Mouse (Mus musculus): ENCODE results near the gene Ncbp2. TPM values are rescaled to one million over a fixed set of nuclear protein-coding genes. Genes with fewer than 3 reads are reported as not detected.
A peak's percentile ranks its signal among the peaks of the same experiment; 100 is the strongest.

The Ncbp2 gene
- total and polyA plus RNA-seq, 2 experiments from 2014 or later = 25.9 to 73.2 TPM

- TF ChIP-seq CTCF (IDR thresholded peaks at IDR 0.05) = peak; percentile 98
- no peaks in the 10 kb centered on the region for H3K9me3 ChIP-seq (ENCODE audit: low read length)
- peak overlapping the region; percentile 39 for H3K4me3 ChIP-seq (ENCODE audit: low read depth, low read length)
- H3K4me1 ChIP-seq (ENCODE audit: insufficient read depth, low read length) = 0 out of 2 replicates have a peak, but pooled peaks cover 9% of the 10 kb centered on the region
- WGBS = under 1% methylated on average over 50 of the region's 50 CpGs
- no peaks in the 10 kb centered on the region for H3K27me3 ChIP-seq (ENCODE audit: insufficient read depth, low read length)
- ATAC-seq (ENCODE audit: low FRiP score) = peak; percentile 96
- peak overlapping the region; percentile 80 for H3K4me2 ChIP-seq (ENCODE audit: low read depth, low read length, poor library complexity, severe bottlenecking)
- H3K27ac ChIP-seq (ENCODE audit: low read depth, low read length) = peak overlapping the region; percentile 89
- no peaks in the 10 kb centered on the region for H3K36me3 ChIP-seq (ENCODE audit: insufficient read depth, low read length)
- DNase-seq (ENCODE audit: low spot score) = peak; percentile 98
- H3K9ac ChIP-seq (replicated peaks; ENCODE audit: low read length, poor library complexity, severe bottlenecking) = peak overlapping the region; percentile 71
Observed at GRCm38 (mm10) chr16:31932840-31933697, 15.2 kb upstream of the Ncbp2 start.

DNA sequence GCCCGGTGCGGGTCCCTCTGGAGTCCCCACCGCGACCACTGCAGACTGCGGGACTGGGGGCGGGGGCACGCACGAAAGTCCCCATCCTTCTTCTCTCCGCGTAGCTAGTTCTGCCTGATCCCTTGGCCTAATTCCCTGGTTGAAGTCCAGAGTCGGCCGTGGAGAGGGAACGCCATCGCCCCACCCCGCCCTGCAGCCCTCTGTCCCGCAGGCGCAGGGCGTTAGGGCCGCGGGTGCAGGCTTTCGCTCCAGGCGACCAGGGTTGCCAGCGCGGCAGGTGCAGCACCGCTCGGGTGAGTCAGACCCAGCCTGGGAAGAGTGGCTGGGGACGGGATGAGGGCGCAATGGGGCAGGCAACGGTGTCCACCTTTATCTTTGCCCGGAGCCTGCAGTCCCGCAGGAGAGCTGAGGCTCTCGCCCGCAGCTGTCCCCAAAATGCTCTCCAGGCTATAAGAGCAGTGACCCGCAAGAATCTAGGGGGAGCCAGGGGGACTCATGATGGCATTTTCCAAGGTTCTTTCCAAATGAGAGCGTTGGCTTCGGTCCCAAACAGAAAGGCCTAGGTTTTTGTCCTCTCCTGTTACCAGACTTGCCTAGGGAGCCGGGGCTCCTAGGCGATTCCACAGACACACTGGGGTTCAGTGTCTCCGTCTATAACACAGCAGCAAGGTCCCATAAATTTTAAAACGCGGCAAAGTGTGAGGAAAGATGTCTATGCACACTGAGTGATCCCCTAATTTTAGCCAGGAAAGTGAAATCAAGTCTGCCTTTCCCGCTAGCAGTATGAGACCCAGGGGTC is 14.4 kb upstream of the Ncbp2 start, which contains the start of gene Pigz:
Pigz (plus strand) TSS at position 101 of the 799 bp plus-strand sequence.
- WGBS = 7% methylated on average over 42 of the region's 42 CpGs
- no peaks in the 10 kb centered on the region for H3K27me3 ChIP-seq (ENCODE audit: insufficient read depth, low read length)
- DNase-seq (ENCODE audit: low spot score) = peak; percentile 54
- H3K36me3 ChIP-seq (ENCODE audit: insufficient read depth, low read length) = no peaks in the 10 kb centered on the region
- H3K9me3 ChIP-seq (ENCODE audit: low read length) = no peaks in the 10 kb centered on the region
- peak within 1 kb of the TSS; percentile 71 for H3K9ac ChIP-seq (replicated peaks; ENCODE audit: low read length, poor library complexity, severe bottlenecking)
- 0 out of 2 replicates have a peak, but pooled peaks have one; percentile 2 for ATAC-seq (ENCODE audit: low FRiP score)
- H3K4me1 ChIP-seq (ENCODE audit: insufficient read depth, low read length) = 0 out of 2 replicates have a peak, but pooled peaks cover 9% of the 10 kb centered on the region
- H3K27ac ChIP-seq (ENCODE audit: low read depth, low read length) = peak within 1 kb of the TSS; percentile 89
- no peak for TF ChIP-seq CTCF (IDR thresholded peaks at IDR 0.05)
- H3K4me3 ChIP-seq (ENCODE audit: low read depth, low read length) = peak within 1 kb of the TSS; percentile 39
- H3K4me2 ChIP-seq (ENCODE audit: low read depth, low read length, poor library complexity, severe bottlenecking) = peak within 1 kb of the TSS; percentile 80

DNA sequence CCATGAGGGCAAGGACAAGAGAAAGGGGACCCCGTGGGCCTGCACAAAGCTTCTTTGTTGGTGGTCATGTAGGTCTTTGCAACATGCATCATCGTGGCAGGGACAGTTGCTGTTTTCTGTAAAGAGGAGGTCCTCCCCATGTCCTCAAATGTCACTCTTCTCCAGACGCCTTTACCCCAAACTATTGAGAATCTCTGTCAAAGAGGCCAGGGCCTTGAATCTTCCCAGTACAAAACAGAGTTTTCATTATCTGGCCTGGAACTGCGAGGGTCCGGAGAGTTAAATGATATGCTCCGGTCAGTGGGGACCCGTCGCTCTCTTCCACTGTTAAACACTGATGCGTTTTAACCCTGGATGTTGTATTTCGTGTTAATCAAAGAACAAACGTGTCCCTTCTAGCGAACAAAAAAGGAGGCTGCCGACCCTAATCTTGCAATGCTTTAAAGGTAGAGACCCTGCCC is 13.7 kb upstream of the Ncbp2 start:
- no peaks in the 10 kb centered on the region for H3K36me3 ChIP-seq (ENCODE audit: insufficient read depth, low read length)
- DNase-seq (ENCODE audit: low spot score) (peak; percentile 18), ATAC-seq (ENCODE audit: low FRiP score) (no peak)
- no peaks in the 10 kb centered on the region for H3K9me3 ChIP-seq (ENCODE audit: low read length)
- H3K4me3 ChIP-seq (ENCODE audit: low read depth, low read length) = peak overlapping the region; percentile 39; the same call in 1 of the 2 replicates
- peak overlapping the region; percentile 71 for H3K9ac ChIP-seq (replicated peaks; ENCODE audit: low read length, poor library complexity, severe bottlenecking)
- 0 out of 2 replicates have a peak, but pooled peaks cover 9% of the 10 kb centered on the region for H3K4me1 ChIP-seq (ENCODE audit: insufficient read depth, low read length)
- peak overlapping the region; percentile 89; the same call in 1 of the 2 replicates for H3K27ac ChIP-seq (ENCODE audit: low read depth, low read length)
- H3K27me3 ChIP-seq (ENCODE audit: insufficient read depth, low read length) = no peaks in the 10 kb centered on the region
- H3K4me2 ChIP-seq (ENCODE audit: low read depth, low read length, poor library complexity, severe bottlenecking) = peak overlapping the region; percentile 80
- whole genome bisulfite sequencing = 11% methylated on average over 13 of the region's 13 CpGs
- TF ChIP-seq CTCF (IDR thresholded peaks at IDR 0.05) = no peak

GRCm38 (mm10) chr16:31935091-31935979 is 13.0 kb upstream of the Ncbp2 start:
- no peak for TF ChIP-seq CTCF (IDR thresholded peaks at IDR 0.05)

GRCm38 (mm10) chr16:31936568-31936967 is 11.7 kb upstream of the Ncbp2 start:
- Histone ChIP-seq H3K4me2 (ENCODE audit: low read depth, low read length, poor library complexity, severe bottlenecking) (no peak overlapping the region), H3K27ac (ENCODE audit: low read depth, low read length) (no peak overlapping the region), H3K4me3 (ENCODE audit: low read depth, low read length) (no peak overlapping the region), H3K36me3 (ENCODE audit: insufficient read depth, low read length) (no peaks in the 10 kb centered on the region), H3K27me3 (ENCODE audit: insufficient read depth, low read length) (no peaks in the 10 kb centered on the region), H3K4me1 (ENCODE audit: insufficient read depth, low read length) (0 out of 2 replicates have a peak, but pooled peaks cover 9% of the 10 kb centered on the region), H3K9me3 (ENCODE audit: low read length) (no peaks in the 10 kb centered on the region), H3K9ac (replicated peaks; ENCODE audit: low read length, poor library complexity, severe bottlenecking) (no peak overlapping the region)
- no peak for DNase-seq (ENCODE audit: low spot score)
- no peak for ATAC-seq (ENCODE audit: low FRiP score)
- TF ChIP-seq CTCF (IDR thresholded peaks at IDR 0.05) = peak; percentile 21; the same call in 1 of the 2 replicates
- WGBS = 90% methylated on average over 4 of the region's 4 CpGs

More at GRCm38 (mm10) chr16:31935091-31935979, 13.0 kb upstream of the Ncbp2 start:
- Histone ChIP-seq H3K36me3 (ENCODE audit: insufficient read depth, low read length) (no peaks in the 10 kb centered on the region), H3K4me3 (ENCODE audit: low read depth, low read length) (peak overlapping the region; percentile 39), H3K9me3 (ENCODE audit: low read length) (no peaks in the 10 kb centered on the region), H3K4me2 (ENCODE audit: low read depth, low read length, poor library complexity, severe bottlenecking) (peak overlapping the region; percentile 80), H3K27ac (ENCODE audit: low read depth, low read length) (peak overlapping the region; percentile 89; the same call in 1 of the 2 replicates), H3K9ac (replicated peaks; ENCODE audit: low read length, poor library complexity, severe bottlenecking) (peak overlapping the region; percentile 71), H3K27me3 (ENCODE audit: insufficient read depth, low read length) (no peaks in the 10 kb centered on the region), H3K4me1 (ENCODE audit: insufficient read depth, low read length) (0 out of 2 replicates have a peak, but pooled peaks cover 9% of the 10 kb centered on the region)
- ATAC-seq (ENCODE audit: low FRiP score) (peak; percentile 15; the same call in 1 of the 2 replicates), DNase-seq (ENCODE audit: low spot score) (peak; percentile 39)
- 5% methylated on average over 36 of the region's 36 CpGs for WGBS
